Comparison of ENCODE assay signal across 8 mouse cellular contexts in genomic region chrX:48462754-48463507, GRCm38 (mm10). TPM values are rescaled to one million over a fixed set of nuclear protein-coding genes. Genes with fewer than 3 reads are reported as not detected.
DNase-seq lines count a peak whose midpoint lies in the region; ATAC-seq and TF ChIP-seq lines count a peak whose summit lies in the region.

TSS of gene Elf4 (minus strand) at chrX:48463132.

- peak; percentile 86 for TF ChIP-seq CTCF in left cerebral cortex, adult 2 months (IDR thresholded peaks at IDR 0.05)

- intact Hi-C loops in left cerebral cortex, adult 2 months (cut with DNase I), result loop anchor here (2.0 to 5.0 kb wide), 2 partner anchors 40 to 481 kb away; no protein-coding TSS in a partner anchor

- no peaks in the 10 kb centered on the region for H3K27me3 ChIP-seq in hindbrain, embryonic 15.5 days
- peaks cover 5% of the 10 kb centered on the region for H3K27me3 ChIP-seq in megakaryocyte, embryonic 14.5 days (replicated peaks)

- no peaks in the 10 kb centered on the region for H3K36me3 ChIP-seq in hindbrain, embryonic 15.5 days
- no peaks in the 10 kb centered on the region for H3K36me3 ChIP-seq in megakaryocyte, embryonic 14.5 days (replicated peaks; ENCODE audit: low read length)

- ATAC-seq in hindbrain, embryonic 15.5 days (ENCODE audit: low FRiP score, low read depth), result peak; percentile 90; the same call in 1 of the 2 replicates

- H3K9ac ChIP-seq in hindbrain, embryonic 15.5 days, result peak within 1 kb of the TSS; percentile 46

- peak within 1 kb of the TSS; percentile 76 for H3K4me2 ChIP-seq in hindbrain, embryonic 15.5 days

- H3K4me3 ChIP-seq in hindbrain, embryonic 15.5 days, result peak within 1 kb of the TSS; percentile 37
- peak within 1 kb of the TSS; percentile 41 for H3K4me3 ChIP-seq in left cerebral cortex, adult 2 months
- H3K4me3 ChIP-seq in megakaryocyte, embryonic 14.5 days (replicated peaks), result peak within 1 kb of the TSS; percentile 93

- no peak within 1 kb of the TSS for H3K27ac ChIP-seq in hindbrain, embryonic 15.5 days (replicated peaks)
- H3K27ac ChIP-seq in left cerebral cortex, adult 2 months, result no peak within 1 kb of the TSS

- peak; percentile 91 for DNase-seq in NIH3T3 (ENCODE audit: low read depth)
- peak; percentile 16 for DNase-seq in cerebellum, adult 9-10 months
- DNase-seq in frontal cortex, postnatal 36 days (ENCODE audit: low spot score in 2 of 2), result peak; percentile 53 to 62
- peak; percentile 32 to 69 for DNase-seq in left cerebral cortex, adult 2 months (ENCODE audit: extremely low spot score in 1 of 2, low spot score in 2 of 2)
- DNase-seq in right cerebral cortex, adult 2 months (ENCODE audit: low spot score in 2 of 2), result peak; percentile 40 to 47
- peak; percentile 50 to 52 for DNase-seq in urinary bladder, postnatal 36 days (ENCODE audit: low spot score in 2 of 2)

- no peaks in the 10 kb centered on the region for H3K4me1 ChIP-seq in hindbrain, embryonic 15.5 days (replicated peaks)
- peaks cover 66% of the 10 kb centered on the region for H3K4me1 ChIP-seq in megakaryocyte, embryonic 14.5 days

- H3K9me3 ChIP-seq in hindbrain, embryonic 15.5 days, result no peaks in the 10 kb centered on the region
- peaks cover 9% of the 10 kb centered on the region for H3K9me3 ChIP-seq in megakaryocyte, embryonic 14.5 days

- 22% methylated on average over 35 of the region's 38 CpGs for WGBS in hindbrain, embryonic 15.5 days

RNA-seq across cellular contexts. Expression of gene Elf4, which starts in this region (rescaled TPM):
- 0.58 and 0.80 TPM in 2 replicates for polyA plus RNA-seq in hindbrain, embryonic 15.5 days (2015; fragmentation: Nextera tagmentation; extraction: Ambion mirVana)
- under 1 TPM; 0.63 to 0.84 TPM for total RNA-seq in left cerebral cortex, adult 2 months (2021)
- 2.6 and 3.5 TPM in 2 replicates for polyA plus RNA-seq in megakaryocyte, embryonic 14.5 days (2012; ENCODE audit: insufficient read depth, low replicate concordance)

Comparison
In these comparisons a context has a peak if more than half of its experiments do, and no peak if none do; other contexts are left out.
1. Peak in ATAC-seq, H3K4me3 ChIP-seq, H3K9ac ChIP-seq and H3K4me2 ChIP-seq in hindbrain, embryonic 15.5 days; RNA of the gene not detected or under 1 TPM.
2. Peak in DNase-seq and H3K4me3 ChIP-seq in left cerebral cortex, adult 2 months; RNA of the gene not detected or under 1 TPM.
3. DNase-seq: peak in every context shown above with its lines; median percentile 91 in NIH3T3; 58 in frontal cortex, postnatal 36 days; 51 in urinary bladder, postnatal 36 days; 50 in left cerebral cortex, adult 2 months; 44 in right cerebral cortex, adult 2 months; 16 in cerebellum, adult 9-10 months.
4. H3K4me3 ChIP-seq: peak in every context shown above with its lines; median percentile 93 in megakaryocyte, embryonic 14.5 days; 41 in left cerebral cortex, adult 2 months; 37 in hindbrain, embryonic 15.5 days.